Mouse (Mus musculus): ENCODE results near the gene Serpinb12. TPM values are rescaled to one million over a fixed set of nuclear protein-coding genes. Genes with fewer than 3 reads are reported as not detected.
"Not testable (repeated sequence)": the region's sequence is repeated elsewhere in the genome, so short reads cannot be mapped to it uniquely, and the experiment has no call there.

Gene Serpinb12
- polyA plus RNA-seq (2012), result 0.04 TPM in 1 of 2 replicates, not detected in the other

DNA sequence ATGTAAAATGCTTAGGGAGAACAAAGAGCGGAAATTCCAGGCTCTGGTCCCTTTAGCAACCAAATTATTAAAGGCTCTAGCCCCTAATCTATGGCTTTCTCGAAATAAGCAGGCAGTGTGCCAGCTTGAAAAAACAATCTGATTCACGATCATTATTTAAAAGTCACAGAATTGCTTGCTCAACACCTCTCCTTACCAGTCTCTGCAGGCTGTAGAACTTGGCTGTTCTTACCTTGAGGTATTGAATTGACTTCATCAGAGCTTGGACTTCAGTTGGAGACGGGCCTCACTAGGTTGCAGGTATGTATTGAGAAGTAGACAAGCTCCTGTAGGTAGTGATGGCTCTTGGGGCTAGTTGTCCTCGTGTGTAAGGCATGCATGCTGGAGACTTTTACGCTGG lies at the start of gene Serpinb12:
Gene Serpinb12 (plus strand): TSS at position 185 of the 400 bp plus-strand sequence.
- Histone ChIP-seq H3K4me1 (ENCODE audit: control insufficient read depth) (no peaks in the 10 kb centered on the region), H3K27me3 (ENCODE audit: control insufficient read depth) (no peaks in the 10 kb centered on the region), H3K4me3 (replicated peaks) (no peak within 1 kb of the TSS), H3K36me3 (ENCODE audit: control insufficient read depth) (no peaks in the 10 kb centered on the region), H3K9me3 (ENCODE audit: control insufficient read depth, low read length) (no peaks in the 10 kb centered on the region)
- no peak for TF ChIP-seq TAL1 (IDR thresholded peaks at IDR 0.05; ENCODE audit: low read length)
- no peak for TF ChIP-seq GATA1 (IDR thresholded peaks at IDR 0.05; ENCODE audit: low read length)

DNA sequence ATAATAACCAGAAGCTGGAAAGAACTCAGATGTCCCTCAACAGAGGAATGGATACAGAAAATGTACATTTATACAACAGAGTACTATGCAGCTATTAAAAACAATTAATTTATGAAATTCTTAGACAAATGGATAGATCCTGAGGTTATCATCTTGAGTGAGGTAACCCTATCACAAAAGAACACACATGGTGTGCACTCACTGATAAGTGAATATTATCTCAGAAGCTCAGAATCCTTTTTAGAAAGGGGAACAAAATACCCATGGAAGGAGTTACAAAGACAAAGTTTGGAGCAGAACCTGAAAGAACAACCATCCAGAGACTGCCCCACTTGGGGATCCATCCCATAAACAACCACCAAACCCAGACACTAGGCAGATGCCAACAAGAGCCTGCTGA lies 39.1 kb upstream of the Serpinb12 start:
- not testable (repeated sequence) for H3K36me3 ChIP-seq (ENCODE audit: control insufficient read depth); H3K27me3 ChIP-seq (ENCODE audit: control insufficient read depth); H3K9me3 ChIP-seq (ENCODE audit: control insufficient read depth, low read length); H3K4me1 ChIP-seq (ENCODE audit: control insufficient read depth); H3K4me3 ChIP-seq (replicated peaks)

DNA sequence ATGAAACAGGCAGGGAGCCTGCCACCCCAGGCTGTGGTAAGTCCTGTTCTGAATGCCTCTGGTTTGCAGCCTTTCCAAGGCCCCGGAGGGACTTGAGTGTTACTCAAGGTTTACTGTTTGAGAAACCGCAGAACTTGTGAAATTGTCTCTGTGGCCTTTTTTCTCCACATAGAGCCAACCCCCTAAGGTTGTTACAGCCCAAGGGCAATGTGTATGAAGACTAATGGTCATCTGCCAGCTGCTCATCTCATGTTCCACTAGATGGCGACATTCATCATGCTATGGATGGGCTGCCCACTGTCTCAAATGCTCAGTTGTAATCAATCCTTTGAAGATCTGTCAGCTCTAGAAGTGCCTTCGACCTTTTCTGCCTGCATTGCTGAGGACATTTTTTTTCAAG lies 32.8 kb upstream of the Serpinb12 start:
- H3K9me3 ChIP-seq (ENCODE audit: control insufficient read depth, low read length), result no peaks in the 10 kb centered on the region
- H3K27me3 ChIP-seq (ENCODE audit: control insufficient read depth), result no peaks in the 10 kb centered on the region
- H3K4me1 ChIP-seq (ENCODE audit: control insufficient read depth), result no peaks in the 10 kb centered on the region
- H3K36me3 ChIP-seq (ENCODE audit: control insufficient read depth), result no peaks in the 10 kb centered on the region
- H3K4me3 ChIP-seq (replicated peaks), result no peak overlapping the region
- TF ChIP-seq GATA1 (IDR thresholded peaks at IDR 0.05; ENCODE audit: low read length), result no peak
- TF ChIP-seq TAL1 (IDR thresholded peaks at IDR 0.05; ENCODE audit: low read length), result no peak

DNA sequence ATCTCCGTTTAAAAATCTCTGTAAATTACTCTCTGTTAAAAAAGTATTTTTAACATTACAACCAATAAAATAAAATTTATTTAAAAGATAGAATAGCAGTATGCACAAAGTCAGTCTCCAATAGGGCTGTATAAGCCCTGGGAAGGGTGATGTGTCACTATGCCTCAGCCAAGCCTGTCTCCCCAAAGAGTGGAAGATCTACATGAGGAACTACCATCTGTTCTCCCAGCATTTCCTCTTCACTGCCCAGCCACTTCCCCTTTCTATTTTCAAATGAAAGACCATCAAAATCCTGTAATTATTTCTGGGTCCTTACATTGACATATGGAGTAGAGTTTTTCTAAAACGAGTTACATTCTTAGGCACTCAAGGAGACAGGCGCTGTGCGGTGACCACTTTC lies 2.3 kb upstream of the Serpinb12 start:
- TF ChIP-seq TAL1 (IDR thresholded peaks at IDR 0.05; ENCODE audit: low read length) (no peak), GATA1 (IDR thresholded peaks at IDR 0.05; ENCODE audit: low read length) (no peak)
- Histone ChIP-seq H3K4me3 (replicated peaks) (no peak overlapping the region), H3K27me3 (ENCODE audit: control insufficient read depth) (no peaks in the 10 kb centered on the region), H3K4me1 (ENCODE audit: control insufficient read depth) (no peaks in the 10 kb centered on the region), H3K36me3 (ENCODE audit: control insufficient read depth) (no peaks in the 10 kb centered on the region), H3K9me3 (ENCODE audit: control insufficient read depth, low read length) (no peaks in the 10 kb centered on the region)

DNA sequence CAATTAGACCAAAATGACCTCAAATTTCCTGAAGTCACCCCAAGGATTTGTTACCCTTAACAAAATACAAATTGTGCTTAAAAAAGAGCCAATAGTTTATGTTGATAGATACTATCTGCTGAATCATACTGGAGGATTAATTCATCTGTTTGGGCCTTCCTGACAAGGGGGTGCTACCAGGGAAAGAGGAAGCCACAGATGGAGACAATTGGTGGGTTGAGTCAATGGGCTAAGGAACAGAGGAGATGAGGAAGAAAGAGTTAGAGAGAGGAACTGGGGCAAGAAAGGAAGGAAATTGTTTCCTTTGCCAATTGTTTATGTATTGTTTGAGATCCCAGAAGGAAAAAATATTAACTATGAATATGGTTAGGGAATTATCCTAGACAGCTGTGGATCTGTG lies 591 bp upstream of the Serpinb12 start:
- H3K27me3 ChIP-seq (ENCODE audit: control insufficient read depth), result no peaks in the 10 kb centered on the region
- H3K4me1 ChIP-seq (ENCODE audit: control insufficient read depth), result no peaks in the 10 kb centered on the region
- no peaks in the 10 kb centered on the region for H3K9me3 ChIP-seq (ENCODE audit: control insufficient read depth, low read length)
- TF ChIP-seq TAL1 (IDR thresholded peaks at IDR 0.05; ENCODE audit: low read length) (no peak), GATA1 (IDR thresholded peaks at IDR 0.05; ENCODE audit: low read length) (no peak)
- no peak overlapping the region for H3K4me3 ChIP-seq (replicated peaks)
- no peaks in the 10 kb centered on the region for H3K36me3 ChIP-seq (ENCODE audit: control insufficient read depth)

DNA sequence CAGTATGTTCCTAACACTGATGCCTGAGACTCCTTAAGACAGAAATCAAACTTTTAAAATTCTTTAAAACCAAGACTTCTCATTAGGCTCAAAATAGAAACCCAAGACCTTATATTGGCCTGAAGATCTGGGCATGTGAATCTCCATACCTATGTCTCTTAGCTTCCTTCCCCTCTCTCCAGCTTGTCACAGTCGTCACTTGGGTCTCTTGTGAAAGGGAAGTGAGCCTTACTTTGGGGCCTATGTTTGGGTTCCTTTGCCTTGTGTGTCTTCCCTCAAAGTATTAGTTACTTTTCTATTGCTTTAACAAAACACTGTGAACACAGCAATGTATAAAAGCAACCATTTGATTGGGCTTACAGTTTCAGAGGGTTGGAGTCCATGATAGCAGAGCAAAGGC lies 13.0 kb downstream of the Serpinb12 start:
- no peaks in the 10 kb centered on the region for H3K27me3 ChIP-seq (ENCODE audit: control insufficient read depth)
- TF ChIP-seq GATA1 (IDR thresholded peaks at IDR 0.05; ENCODE audit: low read length), result no peak
- TF ChIP-seq TAL1 (IDR thresholded peaks at IDR 0.05; ENCODE audit: low read length), result no peak
- no peaks in the 10 kb centered on the region for H3K4me1 ChIP-seq (ENCODE audit: control insufficient read depth)
- H3K9me3 ChIP-seq (ENCODE audit: control insufficient read depth, low read length), result no peaks in the 10 kb centered on the region
- H3K36me3 ChIP-seq (ENCODE audit: control insufficient read depth), result no peaks in the 10 kb centered on the region
- no peak overlapping the region for H3K4me3 ChIP-seq (replicated peaks)

DNA sequence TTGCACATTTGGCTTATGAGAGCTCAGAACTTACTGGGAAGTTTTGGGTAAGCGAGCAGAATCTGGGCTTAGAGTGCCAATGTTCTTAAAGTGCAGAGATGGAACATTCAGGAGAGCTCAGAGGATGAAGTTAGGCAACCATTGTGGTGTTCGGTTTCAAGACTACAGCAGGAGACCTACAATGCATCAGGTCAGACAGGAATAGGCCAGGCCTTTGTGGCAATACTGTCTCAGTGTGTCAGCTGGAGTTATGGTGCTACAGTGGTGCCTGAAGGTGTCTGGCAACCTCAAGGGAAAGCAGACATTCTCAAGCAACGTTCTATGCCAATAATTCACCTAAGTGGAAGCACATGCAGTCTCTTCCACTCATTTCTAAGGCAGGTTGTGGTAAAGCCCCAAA lies 25.7 kb downstream of the Serpinb12 start:
- TF ChIP-seq GATA1 (IDR thresholded peaks at IDR 0.05; ENCODE audit: low read length), result no peak
- no peak for TF ChIP-seq TAL1 (IDR thresholded peaks at IDR 0.05; ENCODE audit: low read length)
- H3K4me3 ChIP-seq (replicated peaks), result no peak overlapping the region
- no peaks in the 10 kb centered on the region for H3K4me1 ChIP-seq (ENCODE audit: control insufficient read depth)
- no peaks in the 10 kb centered on the region for H3K9me3 ChIP-seq (ENCODE audit: control insufficient read depth, low read length)
- H3K27me3 ChIP-seq (ENCODE audit: control insufficient read depth), result no peaks in the 10 kb centered on the region
- H3K36me3 ChIP-seq (ENCODE audit: control insufficient read depth), result no peaks in the 10 kb centered on the region

DNA sequence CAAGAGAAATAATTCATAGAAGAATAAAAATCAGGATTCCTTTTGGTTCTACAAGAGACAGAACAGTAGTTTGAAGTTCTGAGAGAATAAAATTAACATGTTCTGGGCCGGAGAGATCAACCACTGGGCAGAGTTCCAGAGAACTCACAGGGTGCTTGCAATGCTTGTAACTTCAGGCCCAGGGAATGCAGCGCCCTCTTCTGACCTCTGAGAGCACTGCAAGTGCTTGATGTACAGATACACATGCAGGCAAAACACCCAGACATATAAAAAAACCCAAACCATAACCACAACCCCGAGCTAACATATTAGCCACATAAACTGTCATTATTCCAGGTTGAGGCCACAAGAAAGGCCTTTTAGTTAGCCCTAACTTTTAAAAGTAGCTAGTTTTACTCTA lies 26.8 kb downstream of the Serpinb12 start:
- no peaks in the 10 kb centered on the region for H3K27me3 ChIP-seq (ENCODE audit: control insufficient read depth)
- TF ChIP-seq GATA1 (IDR thresholded peaks at IDR 0.05; ENCODE audit: low read length), result no peak
- TF ChIP-seq TAL1 (IDR thresholded peaks at IDR 0.05; ENCODE audit: low read length), result no peak
- H3K9me3 ChIP-seq (ENCODE audit: control insufficient read depth, low read length), result no peaks in the 10 kb centered on the region
- no peaks in the 10 kb centered on the region for H3K4me1 ChIP-seq (ENCODE audit: control insufficient read depth)
- no peak overlapping the region for H3K4me3 ChIP-seq (replicated peaks)
- no peaks in the 10 kb centered on the region for H3K36me3 ChIP-seq (ENCODE audit: control insufficient read depth)

DNA sequence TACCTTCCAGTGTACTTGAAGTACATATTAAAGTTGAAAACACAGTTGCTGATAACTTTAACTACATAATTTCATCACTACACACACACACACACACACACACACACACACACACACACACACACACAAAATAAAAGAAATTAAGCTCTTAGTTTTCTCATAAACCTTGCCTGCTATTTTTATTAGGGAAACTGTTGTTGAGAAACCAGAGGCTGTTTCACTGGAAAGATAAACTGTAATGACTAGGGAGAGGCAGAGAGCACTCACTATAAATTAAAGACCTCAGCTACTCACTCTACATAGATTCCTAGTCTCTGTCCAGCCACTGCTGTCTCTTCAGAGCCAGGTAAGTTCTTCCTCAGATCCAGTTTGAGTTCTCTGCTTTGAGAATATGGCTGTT lies 46.4 kb downstream of the Serpinb12 start, which contains the start of gene Serpinb13:
Gene Serpinb13 (plus strand): TSS at position 301 of the 400 bp plus-strand sequence.
- TF ChIP-seq GATA1 (IDR thresholded peaks at IDR 0.05; ENCODE audit: low read length) (no peak), TAL1 (IDR thresholded peaks at IDR 0.05; ENCODE audit: low read length) (no peak)
- Histone ChIP-seq H3K36me3 (ENCODE audit: control insufficient read depth) (no peaks in the 10 kb centered on the region), H3K4me3 (replicated peaks) (no peak within 1 kb of the TSS), H3K27me3 (ENCODE audit: control insufficient read depth) (no peaks in the 10 kb centered on the region), H3K9me3 (ENCODE audit: control insufficient read depth, low read length) (no peaks in the 10 kb centered on the region), H3K4me1 (ENCODE audit: control insufficient read depth) (no peaks in the 10 kb centered on the region)

DNA sequence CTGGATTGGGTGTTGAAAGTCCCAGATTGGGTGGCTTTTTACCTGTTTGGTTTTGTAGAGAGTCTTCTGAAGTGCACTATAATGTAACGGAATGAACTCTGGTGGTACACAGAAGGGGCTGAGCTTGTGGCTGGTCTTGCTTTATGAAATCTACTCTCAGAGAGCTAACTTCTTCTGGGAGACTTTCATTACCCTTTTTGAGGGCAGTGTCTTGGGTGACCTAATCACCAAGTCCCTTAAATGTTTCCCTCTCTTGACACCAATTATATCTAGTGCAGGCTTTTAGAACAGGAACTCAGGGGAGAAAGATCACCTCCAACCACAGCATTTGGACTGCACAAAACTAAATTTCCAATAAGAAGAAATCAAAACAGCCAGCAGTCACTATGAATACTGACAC lies 48.8 kb downstream of the Serpinb12 start:
- Histone ChIP-seq H3K36me3 (ENCODE audit: control insufficient read depth) (no peaks in the 10 kb centered on the region), H3K27me3 (ENCODE audit: control insufficient read depth) (no peaks in the 10 kb centered on the region), H3K4me3 (replicated peaks) (no peak overlapping the region), H3K4me1 (ENCODE audit: control insufficient read depth) (no peaks in the 10 kb centered on the region), H3K9me3 (ENCODE audit: control insufficient read depth, low read length) (no peaks in the 10 kb centered on the region)
- no peak for TF ChIP-seq GATA1 (IDR thresholded peaks at IDR 0.05; ENCODE audit: low read length)
- TF ChIP-seq TAL1 (IDR thresholded peaks at IDR 0.05; ENCODE audit: low read length), result no peak
